Mouse (Mus musculus): ENCODE data around the gene Adam12. TPM values are rescaled to one million over a fixed set of nuclear protein-coding genes. Genes with fewer than 3 reads are reported as not detected.

The Adam12 gene
- total and polyA plus RNA-seq, 2 experiments from 2014 or later: 1.0 to 4.6 TPM

DNA sequence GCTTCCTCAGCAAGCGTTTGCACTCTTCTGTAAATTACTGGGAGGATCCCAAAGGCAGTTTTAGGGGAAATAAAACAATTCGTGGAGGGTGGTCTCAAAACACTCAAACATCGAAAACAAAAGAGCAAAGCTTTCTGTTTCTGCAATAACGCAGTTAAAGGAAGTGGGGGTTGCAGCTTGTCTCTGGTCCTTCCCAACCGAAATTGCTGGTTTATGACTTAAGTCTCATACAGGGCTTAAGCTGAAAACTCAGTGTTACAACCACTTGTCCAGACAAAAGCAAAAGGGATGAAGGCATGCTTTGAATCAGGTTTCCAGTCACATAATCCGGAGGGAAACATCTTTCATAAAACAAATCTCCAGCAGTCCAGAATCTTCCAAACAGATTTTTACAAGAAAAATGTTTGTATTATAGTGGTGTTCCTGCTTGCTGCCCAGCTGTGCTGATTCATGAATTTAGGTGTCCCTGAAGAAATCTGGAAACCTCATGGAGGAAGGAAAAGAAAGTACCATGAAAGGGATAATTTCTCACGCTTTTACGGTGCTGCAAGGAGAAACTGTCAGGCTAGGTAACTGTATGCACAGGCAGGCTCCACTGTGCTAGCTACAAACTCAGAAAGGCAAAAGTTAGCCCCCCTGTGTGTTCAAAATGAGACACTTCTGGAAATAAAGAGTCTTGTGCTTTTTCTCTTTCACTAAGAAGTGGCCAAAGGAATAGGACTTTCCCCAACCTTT, 255.4 kb downstream of the Adam12 start:
- Histone ChIP-seq H3K27me3 (ENCODE audit: control insufficient read depth, insufficient read depth, low read length) (no peaks in the 10 kb centered on the region), H3K9me3 (replicated peaks; ENCODE audit: control insufficient read depth, low read length) (no peaks in the 10 kb centered on the region), H3K4me3 (ENCODE audit: low read depth, low read length) (no peak overlapping the region), H3K27ac (ENCODE audit: low read depth) (no peak overlapping the region), H3K4me1 (ENCODE audit: control insufficient read depth, insufficient read depth) (no peaks in the 10 kb centered on the region), H3K4me2 (ENCODE audit: low read depth, low read length) (no peak overlapping the region), H3K36me3 (replicated peaks; ENCODE audit: control insufficient read depth, insufficient read depth, low read length) (no peaks in the 10 kb centered on the region), H3K9ac (replicated peaks; ENCODE audit: low read depth, low read length) (no peak overlapping the region)
- DNase-seq (ENCODE audit: low spot score): no peak
- TF ChIP-seq EP300 (IDR thresholded peaks at IDR 0.05; ENCODE audit: low read depth) (no peak), CTCF (IDR thresholded peaks at IDR 0.05; ENCODE audit: low read depth) (no peak)
- ATAC-seq (ENCODE audit: insufficient read depth, low read depth): no peak
- 65% methylated on average over 8 of the region's 8 CpGs for WGBS

DNA sequence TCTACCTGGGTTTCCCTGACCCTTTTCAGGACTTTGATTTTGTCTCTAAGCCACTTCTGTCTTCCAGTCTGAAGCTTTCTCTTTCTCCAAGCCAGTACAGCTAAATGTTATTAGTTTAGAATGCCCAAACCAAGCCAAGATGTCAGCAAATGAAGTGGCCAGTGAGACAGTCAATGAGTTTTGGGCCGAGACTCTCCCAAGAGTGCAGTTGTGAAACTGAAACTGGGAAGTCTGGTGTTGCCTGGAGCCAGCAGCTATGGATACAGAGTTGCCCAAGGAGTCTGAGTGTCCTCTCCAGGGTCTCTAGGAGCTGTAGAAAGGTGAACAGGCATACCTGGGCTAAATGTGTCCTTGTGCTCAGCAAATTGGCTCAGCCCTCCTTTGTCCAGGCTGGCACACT, 260.9 kb downstream of the Adam12 start:
- TF ChIP-seq CTCF (IDR thresholded peaks at IDR 0.05; ENCODE audit: low read depth) (no peak), EP300 (IDR thresholded peaks at IDR 0.05; ENCODE audit: low read depth) (no peak)
- DNase-seq (ENCODE audit: low spot score) (no peak), ATAC-seq (ENCODE audit: insufficient read depth, low read depth) (no peak)
- Histone ChIP-seq H3K9me3 (replicated peaks; ENCODE audit: control insufficient read depth, low read length) (no peaks in the 10 kb centered on the region), H3K4me2 (ENCODE audit: low read depth, low read length) (no peak overlapping the region), H3K4me1 (ENCODE audit: control insufficient read depth, insufficient read depth) (peaks cover 9% of the 10 kb centered on the region), H3K27ac (ENCODE audit: low read depth) (no peak overlapping the region), H3K9ac (replicated peaks; ENCODE audit: low read depth, low read length) (no peak overlapping the region), H3K4me3 (ENCODE audit: low read depth, low read length) (no peak overlapping the region), H3K27me3 (ENCODE audit: control insufficient read depth, insufficient read depth, low read length) (no peaks in the 10 kb centered on the region), H3K36me3 (replicated peaks; ENCODE audit: control insufficient read depth, insufficient read depth, low read length) (no peaks in the 10 kb centered on the region)
- WGBS: 59% methylated on average over 1 of the region's 1 CpGs

DNA sequence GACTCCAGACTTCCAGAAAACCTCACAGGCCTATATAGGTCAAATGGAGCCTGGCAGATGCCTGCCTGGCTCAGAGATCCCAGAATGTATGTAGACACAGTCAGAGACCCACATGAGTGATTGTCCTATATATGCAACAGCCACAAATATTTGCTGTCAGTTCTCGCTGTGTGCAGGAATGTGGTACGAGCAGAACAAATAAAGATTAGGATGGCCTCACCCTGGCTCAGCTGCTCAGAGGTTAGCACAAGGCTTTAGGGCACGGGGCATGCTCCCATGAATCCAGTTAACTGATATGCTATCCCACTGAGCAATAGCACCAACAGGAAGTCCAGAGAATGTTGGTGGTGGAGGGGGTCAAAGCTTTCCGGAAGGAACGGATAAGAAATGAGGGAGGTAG, 261.5 kb downstream of the Adam12 start:
- no peak for TF ChIP-seq CTCF (IDR thresholded peaks at IDR 0.05; ENCODE audit: low read depth)
- no peak for TF ChIP-seq EP300 (IDR thresholded peaks at IDR 0.05; ENCODE audit: low read depth)
- no peak overlapping the region for H3K4me3 ChIP-seq (ENCODE audit: low read depth, low read length)
- no peak overlapping the region for H3K27ac ChIP-seq (ENCODE audit: low read depth)
- no peak overlapping the region for H3K9ac ChIP-seq (replicated peaks; ENCODE audit: low read depth, low read length)
- no peaks in the 10 kb centered on the region for H3K36me3 ChIP-seq (replicated peaks; ENCODE audit: control insufficient read depth, insufficient read depth, low read length)
- H3K9me3 ChIP-seq (replicated peaks; ENCODE audit: control insufficient read depth, low read length): no peaks in the 10 kb centered on the region
- H3K27me3 ChIP-seq (ENCODE audit: control insufficient read depth, insufficient read depth, low read length): no peaks in the 10 kb centered on the region
- DNase-seq (ENCODE audit: low spot score): no peak
- H3K4me1 ChIP-seq (ENCODE audit: control insufficient read depth, insufficient read depth): peaks cover 9% of the 10 kb centered on the region
- WGBS: 17% methylated on average over 5 of the region's 5 CpGs
- no peak for ATAC-seq (ENCODE audit: insufficient read depth, low read depth)
- H3K4me2 ChIP-seq (ENCODE audit: low read depth, low read length): no peak overlapping the region

DNA sequence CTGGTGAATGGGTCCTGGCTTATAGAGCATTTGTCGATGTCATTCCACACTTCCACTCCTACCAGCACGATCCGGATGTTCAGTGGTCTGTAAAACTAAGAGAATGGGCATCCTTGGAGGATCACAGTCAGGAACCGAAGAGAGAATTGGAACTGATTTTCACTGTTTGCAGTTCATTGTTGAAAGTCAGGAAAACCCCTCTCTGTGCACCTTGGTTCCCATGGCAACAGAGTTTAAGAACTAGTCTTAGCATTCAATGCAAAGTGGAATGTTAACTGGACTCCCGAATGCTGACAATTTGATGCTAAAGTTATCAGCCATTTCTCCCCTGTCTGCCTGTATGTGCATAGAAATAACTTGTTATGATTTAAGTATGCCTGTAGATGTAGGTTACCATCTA, 264.0 kb downstream of the Adam12 start:
- Histone ChIP-seq H3K9ac (replicated peaks; ENCODE audit: low read depth, low read length) (no peak overlapping the region), H3K27ac (ENCODE audit: low read depth) (no peak overlapping the region), H3K9me3 (replicated peaks; ENCODE audit: control insufficient read depth, low read length) (no peaks in the 10 kb centered on the region), H3K4me3 (ENCODE audit: low read depth, low read length) (no peak overlapping the region), H3K36me3 (replicated peaks; ENCODE audit: control insufficient read depth, insufficient read depth, low read length) (no peaks in the 10 kb centered on the region), H3K27me3 (ENCODE audit: control insufficient read depth, insufficient read depth, low read length) (no peaks in the 10 kb centered on the region), H3K4me1 (ENCODE audit: control insufficient read depth, insufficient read depth) (peaks cover 9% of the 10 kb centered on the region), H3K4me2 (ENCODE audit: low read depth, low read length) (no peak overlapping the region)
- ATAC-seq (ENCODE audit: insufficient read depth, low read depth): no peak
- 83% methylated on average over 5 of the region's 5 CpGs for WGBS
- no peak for DNase-seq (ENCODE audit: low spot score)
- TF ChIP-seq CTCF (IDR thresholded peaks at IDR 0.05; ENCODE audit: low read depth) (no peak), EP300 (IDR thresholded peaks at IDR 0.05; ENCODE audit: low read depth) (no peak)

DNA sequence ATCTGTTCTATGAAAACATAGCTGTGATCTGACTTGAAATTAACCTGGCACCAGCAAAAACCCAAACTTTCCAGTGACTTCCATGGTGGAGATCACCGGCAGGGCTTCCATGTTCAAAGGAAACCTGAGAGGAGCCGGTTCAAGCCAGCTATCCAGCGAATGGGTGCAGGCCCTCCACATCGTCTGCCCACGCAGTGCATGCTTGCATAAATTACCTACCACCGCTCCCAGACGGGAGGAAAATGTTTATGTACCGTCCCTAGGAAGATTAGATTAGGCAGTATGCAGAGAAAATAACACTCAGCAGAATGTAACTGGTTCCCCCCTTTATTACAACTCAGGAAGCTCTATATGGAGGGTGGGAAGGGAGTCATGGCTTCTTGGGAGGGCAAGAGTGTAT, 268.4 kb downstream of the Adam12 start:
- no peak overlapping the region for H3K4me2 ChIP-seq (ENCODE audit: low read depth, low read length)
- no peak for DNase-seq (ENCODE audit: low spot score)
- no peaks in the 10 kb centered on the region for H3K4me1 ChIP-seq (ENCODE audit: control insufficient read depth, insufficient read depth)
- 46% methylated on average over 8 of the region's 8 CpGs for WGBS
- no peak overlapping the region for H3K27ac ChIP-seq (ENCODE audit: low read depth)
- no peaks in the 10 kb centered on the region for H3K9me3 ChIP-seq (replicated peaks; ENCODE audit: control insufficient read depth, low read length)
- no peaks in the 10 kb centered on the region for H3K36me3 ChIP-seq (replicated peaks; ENCODE audit: control insufficient read depth, insufficient read depth, low read length)
- no peak for ATAC-seq (ENCODE audit: insufficient read depth, low read depth)
- no peaks in the 10 kb centered on the region for H3K27me3 ChIP-seq (ENCODE audit: control insufficient read depth, insufficient read depth, low read length)
- no peak overlapping the region for H3K4me3 ChIP-seq (ENCODE audit: low read depth, low read length)
- TF ChIP-seq EP300 (IDR thresholded peaks at IDR 0.05; ENCODE audit: low read depth): no peak
- TF ChIP-seq CTCF (IDR thresholded peaks at IDR 0.05; ENCODE audit: low read depth): no peak
- no peak overlapping the region for H3K9ac ChIP-seq (replicated peaks; ENCODE audit: low read depth, low read length)

DNA sequence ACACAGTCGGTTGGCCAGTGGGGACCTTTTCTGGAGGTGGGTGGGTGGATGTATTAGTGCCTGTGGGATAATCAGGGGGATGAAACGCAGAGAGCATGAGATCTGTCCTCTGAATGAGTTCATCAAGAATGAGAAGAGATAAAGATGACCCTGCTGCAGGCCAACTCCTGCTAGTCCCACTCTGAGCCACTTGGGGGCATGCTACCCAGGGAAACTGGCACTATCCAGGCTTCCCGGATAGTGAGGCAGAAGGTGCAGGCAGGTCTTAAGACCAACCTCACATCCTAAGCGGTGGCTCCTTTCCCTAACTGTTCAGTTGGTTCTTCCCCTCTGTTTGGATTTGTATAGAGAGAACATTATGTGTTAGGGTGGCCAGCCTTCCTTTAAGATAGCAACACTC, 272.7 kb downstream of the Adam12 start:
- Histone ChIP-seq H3K4me2 (ENCODE audit: low read depth, low read length) (no peak overlapping the region), H3K27me3 (ENCODE audit: control insufficient read depth, insufficient read depth, low read length) (no peaks in the 10 kb centered on the region), H3K9ac (replicated peaks; ENCODE audit: low read depth, low read length) (no peak overlapping the region), H3K4me3 (ENCODE audit: low read depth, low read length) (no peak overlapping the region), H3K9me3 (replicated peaks; ENCODE audit: control insufficient read depth, low read length) (no peaks in the 10 kb centered on the region), H3K4me1 (ENCODE audit: control insufficient read depth, insufficient read depth) (no peaks in the 10 kb centered on the region), H3K36me3 (replicated peaks; ENCODE audit: control insufficient read depth, insufficient read depth, low read length) (no peaks in the 10 kb centered on the region), H3K27ac (ENCODE audit: low read depth) (no peak overlapping the region)
- DNase-seq (ENCODE audit: low spot score) (peak; percentile 41), ATAC-seq (ENCODE audit: insufficient read depth, low read depth) (peak; percentile 49; the same call in 1 of the 2 replicates)
- 34% methylated on average over 4 of the region's 4 CpGs for WGBS
- TF ChIP-seq EP300 (IDR thresholded peaks at IDR 0.05; ENCODE audit: low read depth) (no peak), CTCF (IDR thresholded peaks at IDR 0.05; ENCODE audit: low read depth) (peak; percentile 70)
